Mouse (Mus musculus): ENCODE results near the gene Nav1. TPM values are rescaled to one million over a fixed set of nuclear protein-coding genes. Genes with fewer than 3 reads are reported as not detected.

The Nav1 gene
- polyA plus RNA-seq, 1 experiment from 2014 or later, result 30.6 TPM

DNA sequence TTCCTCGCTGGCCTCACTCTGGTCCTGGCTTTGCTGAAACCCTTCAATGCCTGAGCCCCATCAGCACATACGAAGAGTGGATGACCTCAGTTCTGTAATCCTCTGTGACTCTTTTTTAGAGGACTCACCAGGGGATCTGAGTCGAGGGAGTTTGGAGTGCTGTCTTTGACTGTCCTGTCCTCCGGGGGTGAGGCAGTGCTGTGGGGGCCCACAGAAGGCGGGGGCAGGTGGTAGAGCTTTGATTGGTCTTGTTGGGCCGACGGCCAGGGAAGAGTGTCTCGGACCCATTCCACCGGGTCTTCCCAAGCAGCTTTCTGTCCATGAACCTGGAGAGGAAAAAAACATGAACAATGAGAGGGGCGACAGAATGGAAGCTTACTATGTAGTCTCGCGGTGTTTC lies 163.6 kb downstream of the Nav1 start:
- Histone ChIP-seq H3K9ac (no peak overlapping the region), H3K4me2 (no peak overlapping the region), H3K4me3 (no peak overlapping the region), H3K27me3 (no peaks in the 10 kb centered on the region), H3K36me3 (ENCODE audit: poor library complexity, severe bottlenecking) (peaks cover 73% of the 10 kb centered on the region), H3K4me1 (no peaks in the 10 kb centered on the region), H3K9me3 (replicated peaks) (no peaks in the 10 kb centered on the region), H3K27ac (no peak overlapping the region)
- no peak for ATAC-seq
- 89% methylated on average over 12 of the region's 12 CpGs for WGBS

DNA sequence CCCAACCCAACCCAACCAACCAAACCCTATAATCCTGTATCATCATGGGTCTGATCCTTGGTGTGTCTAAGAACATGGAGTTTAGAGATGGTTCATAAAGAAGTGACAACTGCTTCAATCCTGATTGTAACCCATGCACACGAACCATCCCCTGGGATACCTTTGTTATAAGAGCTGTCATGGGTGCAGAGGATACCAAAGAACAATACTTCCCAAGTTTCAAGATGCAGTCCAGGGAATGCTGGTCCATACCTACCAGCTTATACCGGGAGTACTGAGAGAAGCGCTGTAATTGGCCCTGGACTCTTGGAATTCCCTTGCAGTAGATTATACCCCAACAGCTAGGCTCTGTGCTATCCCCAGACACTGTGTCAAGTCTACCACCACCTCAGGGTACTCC lies 165.2 kb downstream of the Nav1 start:
- Histone ChIP-seq H3K9me3 (replicated peaks) (no peaks in the 10 kb centered on the region), H3K36me3 (ENCODE audit: poor library complexity, severe bottlenecking) (peaks cover 73% of the 10 kb centered on the region), H3K9ac (no peak overlapping the region), H3K4me1 (no peaks in the 10 kb centered on the region), H3K27me3 (no peaks in the 10 kb centered on the region), H3K4me3 (no peak overlapping the region), H3K27ac (no peak overlapping the region), H3K4me2 (no peak overlapping the region)
- ATAC-seq, result no peak
- 96% methylated on average over 3 of the region's 3 CpGs for WGBS

DNA sequence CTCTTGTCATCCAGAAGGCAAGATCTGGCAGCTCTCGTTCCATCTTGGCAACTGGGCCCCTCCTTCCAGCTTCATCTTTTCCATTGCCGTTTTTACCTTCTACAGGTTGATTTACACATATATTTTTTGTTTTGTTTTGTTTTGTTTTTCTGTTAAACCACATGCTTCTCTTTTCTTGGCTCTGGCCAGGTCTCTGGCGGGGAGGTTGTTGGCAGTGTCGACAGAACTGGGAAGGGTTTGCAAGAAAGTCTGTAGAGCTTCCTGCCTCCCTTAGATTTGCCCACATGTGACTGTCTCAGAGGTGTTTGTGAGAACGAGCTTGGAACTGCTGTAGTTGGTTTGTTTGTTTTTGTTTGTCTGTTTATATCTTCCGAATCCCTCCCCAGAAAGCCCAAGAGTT lies 166.1 kb downstream of the Nav1 start:
- H3K4me1 ChIP-seq, result no peaks in the 10 kb centered on the region; the same call in 1 of the 2 replicates
- H3K27me3 ChIP-seq, result no peaks in the 10 kb centered on the region
- no peak overlapping the region for H3K4me3 ChIP-seq
- no peak overlapping the region for H3K4me2 ChIP-seq
- H3K36me3 ChIP-seq (ENCODE audit: poor library complexity, severe bottlenecking), result peaks cover 69% of the 10 kb centered on the region
- WGBS, result 96% methylated on average over 6 of the region's 6 CpGs
- no peak overlapping the region for H3K9ac ChIP-seq
- ATAC-seq, result no peak
- H3K27ac ChIP-seq, result no peak overlapping the region
- H3K9me3 ChIP-seq (replicated peaks), result no peaks in the 10 kb centered on the region

DNA sequence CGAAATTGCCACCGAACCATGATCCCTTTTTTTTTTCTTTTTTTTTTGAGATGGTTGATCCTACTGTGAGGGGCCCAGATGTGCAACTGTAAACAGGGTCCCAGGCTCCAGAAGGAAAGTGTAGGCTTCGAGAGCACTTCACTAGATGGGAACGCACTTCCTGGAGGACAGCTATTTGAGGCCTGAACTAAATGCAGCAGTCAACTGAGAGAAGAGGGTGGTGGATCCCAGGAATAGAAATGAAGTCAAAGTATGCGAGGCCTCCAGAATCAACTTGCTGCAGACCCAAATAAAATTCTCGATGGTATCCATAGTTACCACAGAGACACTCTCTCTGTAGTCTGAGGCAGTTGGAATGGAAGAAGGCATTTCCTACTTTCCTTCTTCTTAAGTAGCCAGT lies 168.3 kb downstream of the Nav1 start:
- H3K4me2 ChIP-seq, result no peak overlapping the region
- peaks cover 56% of the 10 kb centered on the region for H3K36me3 ChIP-seq (ENCODE audit: poor library complexity, severe bottlenecking)
- H3K27me3 ChIP-seq, result no peaks in the 10 kb centered on the region
- WGBS, result 93% methylated on average over 6 of the region's 6 CpGs
- no peak overlapping the region for H3K27ac ChIP-seq
- H3K4me1 ChIP-seq, result peaks cover 5% of the 10 kb centered on the region; the same call in 1 of the 2 replicates
- no peak overlapping the region for H3K4me3 ChIP-seq
- no peaks in the 10 kb centered on the region for H3K9me3 ChIP-seq (replicated peaks)
- no peak overlapping the region for H3K9ac ChIP-seq
- ATAC-seq, result no peak

DNA sequence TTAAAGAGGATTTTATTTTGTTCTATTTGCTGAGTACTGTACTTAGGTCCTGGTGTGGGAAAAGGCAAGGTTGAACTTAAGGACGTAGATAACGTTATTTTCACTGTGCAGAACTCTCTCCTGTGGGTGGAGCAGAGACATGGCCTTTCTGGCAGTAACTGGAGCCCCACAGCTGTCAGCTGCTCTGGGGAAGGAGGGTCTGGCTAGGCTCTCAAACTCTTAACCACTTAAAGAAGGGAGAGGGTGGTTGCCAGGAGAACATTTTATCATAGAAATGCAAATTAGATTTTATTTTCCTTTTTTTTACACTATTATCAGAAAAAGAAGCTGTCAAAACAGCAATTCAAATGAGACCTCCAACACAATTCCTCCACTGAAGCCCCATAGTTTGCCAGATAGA lies 171.3 kb downstream of the Nav1 start:
- Histone ChIP-seq H3K27me3 (no peaks in the 10 kb centered on the region), H3K4me2 (no peak overlapping the region), H3K9ac (no peak overlapping the region), H3K36me3 (ENCODE audit: poor library complexity, severe bottlenecking) (peaks cover 27% of the 10 kb centered on the region), H3K27ac (0 out of 2 replicates have a peak overlapping the region, but pooled peaks have one; percentile 3), H3K4me1 (peaks cover 14% of the 10 kb centered on the region), H3K4me3 (no peak overlapping the region), H3K9me3 (replicated peaks) (no peaks in the 10 kb centered on the region)
- ATAC-seq, result peak; percentile 79
- 44% methylated on average over 2 of the region's 2 CpGs for WGBS

DNA sequence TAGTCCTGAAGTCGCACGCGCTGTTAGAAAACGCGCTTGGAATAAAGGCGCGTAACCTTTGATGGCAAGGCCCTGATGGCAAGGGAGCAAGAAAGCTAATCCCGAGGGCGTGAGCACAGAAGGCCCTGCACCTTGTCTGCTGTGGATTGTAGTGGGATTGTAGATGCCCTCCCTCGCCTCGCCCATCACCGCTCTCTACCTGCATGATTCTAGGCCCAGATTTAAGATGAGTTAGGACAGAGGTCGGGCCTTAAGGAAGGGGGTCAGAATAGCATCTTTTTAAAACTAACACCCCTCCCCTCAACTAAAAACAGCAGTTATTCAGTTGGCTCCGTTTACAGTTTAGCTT lies 176.5 kb downstream of the Nav1 start:
- ATAC-seq, result peak; percentile 75
- peak overlapping the region; percentile 92 for H3K27ac ChIP-seq
- no peaks in the 10 kb centered on the region for H3K9me3 ChIP-seq (replicated peaks)
- peak overlapping the region; percentile 92 for H3K9ac ChIP-seq
- 1% methylated on average over 14 of the region's 14 CpGs for WGBS
- H3K36me3 ChIP-seq (ENCODE audit: poor library complexity, severe bottlenecking), result peaks cover 13% of the 10 kb centered on the region
- peak overlapping the region; percentile 71 for H3K4me3 ChIP-seq
- peaks cover 42% of the 10 kb centered on the region for H3K4me1 ChIP-seq
- no peaks in the 10 kb centered on the region for H3K27me3 ChIP-seq
- peak overlapping the region; percentile 84 for H3K4me2 ChIP-seq

DNA sequence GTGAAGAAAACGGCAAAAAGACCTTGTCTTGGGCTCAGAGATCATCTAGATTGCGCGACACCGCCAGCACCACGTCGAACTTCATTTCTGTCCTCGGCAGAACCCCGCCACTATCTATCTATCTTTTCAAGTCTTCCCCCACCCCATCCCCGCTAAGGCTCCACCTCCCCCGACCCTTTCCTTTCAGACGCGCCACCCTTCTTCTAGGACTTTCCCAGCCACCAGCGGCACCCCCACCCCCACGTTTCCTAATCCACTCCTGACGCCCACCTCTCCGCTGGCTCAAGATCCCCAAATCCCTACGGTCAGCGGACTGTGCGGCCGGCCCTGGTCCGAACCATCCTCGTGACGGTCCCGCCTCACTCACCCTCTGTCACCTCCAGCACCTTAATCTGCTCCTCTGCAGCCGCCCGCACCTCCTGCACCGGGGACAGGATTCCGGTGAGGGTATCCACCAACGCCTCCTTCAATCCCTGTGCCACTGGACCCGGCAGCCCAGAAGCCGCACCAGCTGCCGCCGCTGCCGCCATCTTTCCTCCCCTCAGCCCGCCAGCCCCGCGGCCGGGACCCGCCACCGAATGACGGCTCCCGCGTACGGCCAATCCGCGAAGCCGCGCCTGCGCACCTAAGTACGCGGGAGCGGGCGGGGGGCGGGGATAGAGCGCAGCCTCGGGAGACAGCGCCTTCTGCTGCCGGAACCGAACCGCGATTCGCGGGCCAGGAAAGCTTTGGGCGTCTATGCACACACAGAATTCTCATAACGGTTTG lies 177.0 kb downstream of the Nav1 start, which contains the start of gene Ipo9:
Gene Ipo9 (minus strand): TSS at position 599 of the 768 bp plus-strand sequence.
- Histone ChIP-seq H3K36me3 (ENCODE audit: poor library complexity, severe bottlenecking) (peaks cover 19% of the 10 kb centered on the region), H3K9me3 (replicated peaks) (no peaks in the 10 kb centered on the region), H3K27ac (peak within 1 kb of the TSS; percentile 92), H3K27me3 (no peaks in the 10 kb centered on the region), H3K9ac (peak within 1 kb of the TSS; percentile 92), H3K4me1 (peaks cover 42% of the 10 kb centered on the region), H3K4me3 (peak within 1 kb of the TSS; percentile 71), H3K4me2 (peak within 1 kb of the TSS; percentile 84)
- peak; percentile 97 for ATAC-seq
- WGBS, result 1% methylated on average over 65 of the region's 65 CpGs

DNA sequence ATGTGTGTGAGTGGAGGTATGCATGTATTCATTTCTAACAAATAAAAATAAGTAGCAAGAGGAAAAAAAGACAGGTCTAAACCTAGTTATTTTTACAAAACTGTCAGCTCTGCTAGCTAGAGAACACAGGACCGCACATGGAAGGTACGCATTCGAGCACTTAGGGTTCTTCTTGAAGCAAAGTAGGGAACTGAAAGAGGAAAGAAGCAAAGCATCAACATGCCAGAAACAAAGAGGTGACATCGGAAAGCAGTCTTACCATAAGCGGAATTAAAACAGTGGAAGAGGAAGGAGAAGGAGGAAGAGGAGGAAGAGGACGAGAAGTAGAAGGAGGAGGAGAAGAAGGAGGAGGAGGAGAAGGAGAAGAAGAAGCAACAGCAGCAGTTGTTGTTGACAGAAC lies 179.7 kb downstream of the Nav1 start:
- no peak overlapping the region; the same call in 1 of the 2 replicates for H3K4me3 ChIP-seq
- peaks cover 37% of the 10 kb centered on the region for H3K4me1 ChIP-seq
- no peak overlapping the region for H3K27ac ChIP-seq
- 87% methylated on average over 6 of the region's 6 CpGs for WGBS
- H3K4me2 ChIP-seq, result peak overlapping the region; percentile 84
- H3K27me3 ChIP-seq, result no peaks in the 10 kb centered on the region
- no peak for ATAC-seq
- H3K36me3 ChIP-seq (ENCODE audit: poor library complexity, severe bottlenecking), result peaks cover 45% of the 10 kb centered on the region
- H3K9ac ChIP-seq, result no peak overlapping the region
- H3K9me3 ChIP-seq (replicated peaks), result no peaks in the 10 kb centered on the region

DNA sequence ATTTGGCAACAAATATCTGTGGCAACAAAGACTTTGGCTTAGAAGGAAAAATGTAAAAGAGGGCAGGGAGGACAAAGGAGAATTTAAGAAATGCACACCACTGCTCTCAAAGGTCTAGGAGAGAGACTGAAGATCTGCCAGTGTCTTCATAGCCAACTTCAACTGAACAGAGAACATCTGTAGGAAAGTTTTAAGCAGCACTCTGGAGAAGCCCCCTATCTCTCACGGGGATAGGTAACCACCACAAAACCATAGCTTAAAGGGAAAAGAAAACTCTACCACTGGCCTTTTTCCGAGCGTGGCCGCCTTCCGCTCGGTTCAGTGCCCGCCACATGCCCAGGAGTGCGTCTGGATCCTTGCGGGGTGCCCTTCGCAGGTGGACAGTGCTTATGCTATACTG lies 180.4 kb downstream of the Nav1 start:
- H3K36me3 ChIP-seq (ENCODE audit: poor library complexity, severe bottlenecking), result peaks cover 49% of the 10 kb centered on the region
- H3K4me2 ChIP-seq, result no peak overlapping the region
- peaks cover 37% of the 10 kb centered on the region for H3K4me1 ChIP-seq
- WGBS, result 93% methylated on average over 10 of the region's 10 CpGs
- no peaks in the 10 kb centered on the region for H3K27me3 ChIP-seq
- no peak overlapping the region for H3K27ac ChIP-seq
- no peak for ATAC-seq
- H3K9ac ChIP-seq, result no peak overlapping the region
- no peaks in the 10 kb centered on the region for H3K9me3 ChIP-seq (replicated peaks)
- H3K4me3 ChIP-seq, result no peak overlapping the region

DNA sequence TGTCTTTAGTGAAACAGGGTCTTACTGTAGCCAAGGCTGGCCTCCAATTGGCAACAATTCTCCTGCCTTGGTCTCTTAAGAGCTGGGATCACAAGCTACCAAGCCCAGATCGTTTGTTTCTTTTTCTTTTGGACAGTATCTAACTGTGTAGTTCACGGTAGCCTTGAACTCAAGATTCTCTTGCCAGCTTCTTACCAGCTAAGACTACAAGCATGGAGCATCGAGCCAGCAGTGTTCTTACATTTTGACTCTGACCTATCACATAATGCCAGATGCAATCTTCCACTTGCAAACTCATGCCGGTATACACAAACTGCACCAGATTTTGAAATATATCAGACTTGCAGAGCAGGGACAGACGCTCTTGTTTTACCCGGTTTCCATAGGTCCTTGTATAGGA lies 184.3 kb downstream of the Nav1 start:
- H3K4me1 ChIP-seq, result peaks cover 10% of the 10 kb centered on the region
- H3K27me3 ChIP-seq, result no peaks in the 10 kb centered on the region
- peaks cover 80% of the 10 kb centered on the region for H3K36me3 ChIP-seq (ENCODE audit: poor library complexity, severe bottlenecking)
- no peak overlapping the region for H3K9ac ChIP-seq
- H3K27ac ChIP-seq, result no peak overlapping the region
- ATAC-seq, result no peak
- H3K4me2 ChIP-seq, result no peak overlapping the region
- H3K9me3 ChIP-seq (replicated peaks), result no peaks in the 10 kb centered on the region
- 92% methylated on average over 6 of the region's 6 CpGs for WGBS
- H3K4me3 ChIP-seq, result no peak overlapping the region

DNA sequence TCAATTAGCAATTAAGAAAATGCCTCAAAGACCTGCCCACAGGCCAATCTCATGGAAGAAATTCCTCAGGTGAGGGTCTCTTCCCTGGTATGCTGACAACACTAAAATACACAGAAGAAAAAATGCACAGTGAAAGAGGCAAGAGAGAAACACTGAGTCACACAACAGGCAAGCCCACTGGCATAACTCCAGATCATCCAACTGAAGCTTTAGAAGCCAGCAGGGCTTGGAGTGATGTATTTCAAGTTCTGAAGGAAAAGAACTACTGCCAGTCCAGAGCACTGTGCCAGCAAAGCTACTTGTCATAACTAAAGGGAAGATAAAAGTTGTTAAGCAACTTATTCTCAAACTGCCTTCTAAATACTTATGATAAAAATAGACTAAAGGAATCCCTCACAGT lies 193.1 kb downstream of the Nav1 start:
- no peaks in the 10 kb centered on the region for H3K27me3 ChIP-seq
- no peak overlapping the region for H3K27ac ChIP-seq
- H3K9me3 ChIP-seq (replicated peaks), result no peaks in the 10 kb centered on the region
- no peak overlapping the region for H3K9ac ChIP-seq
- no peaks in the 10 kb centered on the region for H3K4me1 ChIP-seq
- no peak for ATAC-seq
- H3K4me2 ChIP-seq, result no peak overlapping the region
- H3K4me3 ChIP-seq, result no peak overlapping the region
- peaks cover 96% of the 10 kb centered on the region for H3K36me3 ChIP-seq (ENCODE audit: poor library complexity, severe bottlenecking)

DNA sequence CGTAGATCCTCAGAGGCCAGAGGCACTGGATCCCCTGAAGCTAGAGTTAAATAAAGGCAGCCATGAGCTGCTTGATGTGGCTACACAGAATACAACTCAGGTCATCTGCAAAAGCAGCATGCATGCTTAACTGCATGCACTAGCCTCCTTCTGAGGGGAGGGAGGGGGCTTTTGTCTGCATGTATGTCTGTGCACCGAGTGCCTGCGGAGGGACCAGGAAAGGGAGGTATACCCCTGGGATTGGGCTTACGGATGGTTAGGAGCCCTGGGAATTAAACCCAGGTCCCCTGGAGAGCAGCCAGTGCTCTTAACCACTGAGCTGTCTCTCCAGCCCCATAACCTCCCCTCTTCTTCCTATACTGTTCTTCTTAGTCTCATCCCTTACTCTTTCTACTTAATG lies 195.0 kb downstream of the Nav1 start:
- Histone ChIP-seq H3K4me1 (no peaks in the 10 kb centered on the region), H3K4me2 (no peak overlapping the region), H3K27ac (no peak overlapping the region; the same call in 1 of the 2 replicates), H3K9me3 (replicated peaks) (no peaks in the 10 kb centered on the region), H3K9ac (no peak overlapping the region), H3K4me3 (no peak overlapping the region), H3K27me3 (no peaks in the 10 kb centered on the region), H3K36me3 (ENCODE audit: poor library complexity, severe bottlenecking) (peaks cover 95% of the 10 kb centered on the region)
- no peak for ATAC-seq
- 88% methylated on average over 4 of the region's 4 CpGs for WGBS

DNA sequence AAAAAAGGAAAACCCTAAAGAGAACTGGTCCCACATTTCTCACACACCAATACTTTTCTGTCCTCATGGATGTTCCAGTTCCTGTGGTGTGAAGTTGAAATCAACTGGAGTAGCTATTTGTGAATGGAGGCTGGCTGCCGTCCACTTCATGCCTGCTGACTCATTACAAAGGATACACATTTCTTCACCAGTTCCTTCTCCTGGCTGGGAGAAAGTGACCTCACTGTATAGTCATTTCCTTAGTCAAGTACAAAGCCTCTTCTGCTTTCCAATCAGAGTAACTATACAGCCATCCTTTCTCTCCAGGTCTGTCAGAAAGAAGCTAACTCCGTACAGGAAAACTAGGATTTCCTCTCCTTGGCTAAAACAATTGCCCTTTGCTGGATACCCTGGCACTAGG lies 196.1 kb downstream of the Nav1 start:
- no peaks in the 10 kb centered on the region for H3K27me3 ChIP-seq
- H3K4me2 ChIP-seq, result no peak overlapping the region
- H3K36me3 ChIP-seq (ENCODE audit: poor library complexity, severe bottlenecking), result peaks cover 94% of the 10 kb centered on the region
- H3K4me3 ChIP-seq, result no peak overlapping the region
- H3K27ac ChIP-seq, result no peak overlapping the region
- no peaks in the 10 kb centered on the region for H3K9me3 ChIP-seq (replicated peaks)
- no peaks in the 10 kb centered on the region for H3K4me1 ChIP-seq
- no peak overlapping the region for H3K9ac ChIP-seq
- WGBS, result 72% methylated on average over 2 of the region's 2 CpGs
- ATAC-seq, result no peak
